Mouse (Mus musculus) lung, postnatal 4 days (tissue): ENCODE measurements around the gene Eid1.
A peak's percentile ranks its signal among the peaks of the same experiment; 100 is the strongest.

Source experiments
- DNase-seq, 2 experiments: peaks; one replicate each; pipeline ENCODE4 v3.0.0; 2021

Gene Eid1

GRCm38 (mm10) chr2:125670846-125671245, 2.0 kb upstream of the Eid1 start:
- no peak for DNase-seq

- no peak for DNase-seq
These were observed 333 bp upstream of the Eid1 start for GRCm38 (mm10) chr2:125672568-125672956.

GRCm38 (mm10) chr2:125681811-125682210, 8.9 kb downstream of the Eid1 start:
- DNase-seq = peak in 1 of 2 experiments; percentile 41

- no peak for DNase-seq
These were observed 11.0 kb downstream of the Eid1 start for GRCm38 (mm10) chr2:125683895-125684294.

- no peak for DNase-seq
These were observed 11.9 kb downstream of the Eid1 start for GRCm38 (mm10) chr2:125684559-125685440.

- DNase-seq = no peak
These were observed 12.7 kb downstream of the Eid1 start for GRCm38 (mm10) chr2:125685441-125686150.

GRCm38 (mm10) chr2:125692010-125692409, 19.1 kb downstream of the Eid1 start:
- no peak for DNase-seq

- no peak for DNase-seq
These were observed 21.9 kb downstream of the Eid1 start for GRCm38 (mm10) chr2:125694798-125695197.

GRCm38 (mm10) chr2:125696219-125696618, 23.3 kb downstream of the Eid1 start:
- peak; percentile 58 to 61 for DNase-seq

GRCm38 (mm10) chr2:125701606-125702005, 28.7 kb downstream of the Eid1 start:
- DNase-seq = no peak

- no peak for DNase-seq
These were observed 30.0 kb downstream of the Eid1 start for GRCm38 (mm10) chr2:125702851-125703250.

- DNase-seq = no peak
These were observed 32.2 kb downstream of the Eid1 start for GRCm38 (mm10) chr2:125704907-125705631.

GRCm38 (mm10) chr2:125706510-125706921, 33.6 kb downstream of the Eid1 start:
- peak in 1 of 2 experiments; percentile 50 for DNase-seq

GRCm38 (mm10) chr2:125716599-125716998, 43.7 kb downstream of the Eid1 start:
- DNase-seq = no peak

GRCm38 (mm10) chr2:125723086-125723407, 50.2 kb downstream of the Eid1 start:
- no peak for DNase-seq

GRCm38 (mm10) chr2:125723408-125724085, 50.7 kb downstream of the Eid1 start:
- peak; percentile 69 to 79 for DNase-seq

- DNase-seq = no peak
These were observed 51.2 kb downstream of the Eid1 start, which contains the start of gene Shc4 for GRCm38 (mm10) chr2:125724086-125724430. Gene Shc4 (minus strand): TSS chr2:125724148.
